Mouse (Mus musculus): ENCODE data around the gene Fyb. TPM values are rescaled to one million over a fixed set of nuclear protein-coding genes. Genes with fewer than 3 reads are reported as not detected.

Gene Fyb
- polyA plus RNA-seq, 1 experiment = not detected

GRCm38 (mm10) chr15:6556911-6557310, 34.3 kb downstream of the Fyb start:
- H3K9ac ChIP-seq (ENCODE audit: low read depth, poor library complexity, severe bottlenecking) = no peak overlapping the region
- H3K4me3 ChIP-seq (ENCODE audit: low read depth, low read length) = no peak overlapping the region
- no peaks in the 10 kb centered on the region for H3K4me1 ChIP-seq (ENCODE audit: control insufficient read depth, insufficient read depth, low read length)
- H3K9me3 ChIP-seq (replicated peaks; ENCODE audit: control insufficient read depth, insufficient read depth, low read length, poor library complexity, severe bottlenecking) = no peaks in the 10 kb centered on the region
- H3K27ac ChIP-seq (ENCODE audit: insufficient read depth, low read length) = no peak overlapping the region
- H3K27me3 ChIP-seq (ENCODE audit: control insufficient read depth, insufficient read depth, low read length, poor library complexity, severe bottlenecking) = no peaks in the 10 kb centered on the region
- no peak for TF ChIP-seq CTCF (IDR thresholded peaks at IDR 0.05; ENCODE audit: low read depth, low read length)
- no peak for TF ChIP-seq EP300 (IDR thresholded peaks at IDR 0.05; ENCODE audit: insufficient read depth, low read depth, low read length)
- TF ChIP-seq POLR2A (IDR thresholded peaks at IDR 0.05; ENCODE audit: insufficient read depth, low read length) = no peak
- H3K36me3 ChIP-seq (ENCODE audit: control insufficient read depth, insufficient read depth, low read length, poor library complexity, severe bottlenecking) = no peaks in the 10 kb centered on the region

- no peak for TF ChIP-seq POLR2A (IDR thresholded peaks at IDR 0.05; ENCODE audit: insufficient read depth, low read length)
- no peak for TF ChIP-seq EP300 (IDR thresholded peaks at IDR 0.05; ENCODE audit: insufficient read depth, low read depth, low read length)
- no peak for TF ChIP-seq CTCF (IDR thresholded peaks at IDR 0.05; ENCODE audit: low read depth, low read length)
- H3K9me3 ChIP-seq (replicated peaks; ENCODE audit: control insufficient read depth, insufficient read depth, low read length, poor library complexity, severe bottlenecking) = no peaks in the 10 kb centered on the region
- no peaks in the 10 kb centered on the region; the same call in 1 of the 2 replicates for H3K27me3 ChIP-seq (ENCODE audit: control insufficient read depth, insufficient read depth, low read length, poor library complexity, severe bottlenecking)
- no peaks in the 10 kb centered on the region for H3K4me1 ChIP-seq (ENCODE audit: control insufficient read depth, insufficient read depth, low read length)
- no peaks in the 10 kb centered on the region for H3K36me3 ChIP-seq (ENCODE audit: control insufficient read depth, insufficient read depth, low read length, poor library complexity, severe bottlenecking)
- H3K27ac ChIP-seq (ENCODE audit: insufficient read depth, low read length) = no peak overlapping the region
- H3K4me3 ChIP-seq (ENCODE audit: low read depth, low read length) = no peak overlapping the region
- H3K9ac ChIP-seq (ENCODE audit: low read depth, poor library complexity, severe bottlenecking) = no peak overlapping the region
Observed at GRCm38 (mm10) chr15:6557552-6557951, 34.9 kb downstream of the Fyb start.

DNA sequence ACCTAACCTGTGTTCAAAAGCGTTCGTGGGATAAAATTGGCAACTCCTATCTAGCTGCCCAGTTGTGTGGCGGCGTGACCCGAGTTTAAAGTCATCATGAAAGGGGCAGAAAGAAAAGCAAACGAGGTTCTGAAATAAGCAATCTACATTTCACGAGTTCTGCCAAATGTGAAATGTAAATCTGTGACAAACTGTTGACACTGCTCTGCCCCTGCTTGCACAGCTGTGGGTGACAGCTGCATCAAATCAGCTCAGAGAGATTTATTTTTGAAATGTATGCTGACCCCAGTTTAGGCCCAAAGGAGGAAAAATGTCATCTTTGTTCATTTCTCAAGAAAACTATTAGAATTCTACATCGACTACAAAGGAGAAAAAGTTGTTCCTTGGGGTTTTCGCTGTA, 36.5 kb downstream of the Fyb start:
- Histone ChIP-seq H3K27me3 (ENCODE audit: control insufficient read depth, insufficient read depth, low read length, poor library complexity, severe bottlenecking) (no peaks in the 10 kb centered on the region; the same call in 1 of the 2 replicates), H3K9me3 (replicated peaks; ENCODE audit: control insufficient read depth, insufficient read depth, low read length, poor library complexity, severe bottlenecking) (no peaks in the 10 kb centered on the region), H3K27ac (ENCODE audit: insufficient read depth, low read length) (no peak overlapping the region), H3K36me3 (ENCODE audit: control insufficient read depth, insufficient read depth, low read length, poor library complexity, severe bottlenecking) (no peaks in the 10 kb centered on the region), H3K9ac (ENCODE audit: low read depth, poor library complexity, severe bottlenecking) (no peak overlapping the region), H3K4me3 (ENCODE audit: low read depth, low read length) (no peak overlapping the region), H3K4me1 (ENCODE audit: control insufficient read depth, insufficient read depth, low read length) (no peaks in the 10 kb centered on the region)
- TF ChIP-seq CTCF (IDR thresholded peaks at IDR 0.05; ENCODE audit: low read depth, low read length) (no peak), EP300 (IDR thresholded peaks at IDR 0.05; ENCODE audit: insufficient read depth, low read depth, low read length) (no peak), POLR2A (IDR thresholded peaks at IDR 0.05; ENCODE audit: insufficient read depth, low read length) (no peak)

DNA sequence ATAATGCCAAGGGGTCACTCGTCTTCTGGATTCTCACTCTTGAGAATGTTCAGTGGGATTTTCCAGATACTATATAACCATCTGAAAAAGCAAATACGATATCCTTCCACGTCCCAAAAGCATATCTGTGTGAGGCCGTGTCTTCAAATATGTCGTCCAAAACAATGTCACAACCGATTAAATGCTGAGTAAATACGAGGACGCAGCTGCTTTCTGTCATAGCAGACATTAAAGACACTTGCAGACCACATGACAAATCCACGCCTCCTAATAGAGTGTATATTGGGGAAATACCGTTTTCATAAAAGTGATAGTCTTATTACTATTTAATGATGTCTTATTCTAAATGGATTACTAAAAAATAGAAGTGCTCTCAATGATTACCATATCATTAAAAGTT, 38.0 kb downstream of the Fyb start:
- Histone ChIP-seq H3K9ac (ENCODE audit: low read depth, poor library complexity, severe bottlenecking) (no peak overlapping the region), H3K4me3 (ENCODE audit: low read depth, low read length) (no peak overlapping the region), H3K27me3 (ENCODE audit: control insufficient read depth, insufficient read depth, low read length, poor library complexity, severe bottlenecking) (no peaks in the 10 kb centered on the region; the same call in 1 of the 2 replicates), H3K9me3 (replicated peaks; ENCODE audit: control insufficient read depth, insufficient read depth, low read length, poor library complexity, severe bottlenecking) (peaks cover under 1% of the 10 kb centered on the region; the same call in 1 of the 2 replicates), H3K4me1 (ENCODE audit: control insufficient read depth, insufficient read depth, low read length) (no peaks in the 10 kb centered on the region), H3K27ac (ENCODE audit: insufficient read depth, low read length) (no peak overlapping the region), H3K36me3 (ENCODE audit: control insufficient read depth, insufficient read depth, low read length, poor library complexity, severe bottlenecking) (no peaks in the 10 kb centered on the region)
- TF ChIP-seq CTCF (IDR thresholded peaks at IDR 0.05; ENCODE audit: low read depth, low read length) = no peak
- TF ChIP-seq EP300 (IDR thresholded peaks at IDR 0.05; ENCODE audit: insufficient read depth, low read depth, low read length) = no peak
- no peak for TF ChIP-seq POLR2A (IDR thresholded peaks at IDR 0.05; ENCODE audit: insufficient read depth, low read length)

DNA sequence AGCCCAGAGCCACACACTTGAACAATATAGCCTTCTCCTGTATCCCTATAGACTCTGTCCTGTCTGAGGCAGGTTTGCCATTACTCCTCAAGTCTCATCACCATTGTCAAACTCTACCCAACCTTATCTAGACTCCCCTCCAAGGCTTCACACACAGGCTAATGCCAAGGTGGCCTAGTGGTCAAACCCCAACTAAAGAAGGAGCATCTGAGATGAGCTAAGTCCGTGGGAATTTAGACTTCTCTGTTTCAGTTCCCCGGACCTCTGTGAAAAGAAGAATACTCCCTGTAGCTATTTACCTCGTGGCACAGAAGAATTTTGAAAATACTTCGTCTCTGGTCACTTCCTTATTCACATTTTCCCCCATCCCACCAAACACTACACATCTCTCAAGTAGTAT, 39.5 kb downstream of the Fyb start:
- TF ChIP-seq EP300 (IDR thresholded peaks at IDR 0.05; ENCODE audit: insufficient read depth, low read depth, low read length) (no peak), POLR2A (IDR thresholded peaks at IDR 0.05; ENCODE audit: insufficient read depth, low read length) (no peak), CTCF (IDR thresholded peaks at IDR 0.05; ENCODE audit: low read depth, low read length) (no peak)
- no peak overlapping the region for H3K9ac ChIP-seq (ENCODE audit: low read depth, poor library complexity, severe bottlenecking)
- peaks cover 5% of the 10 kb centered on the region; the same call in 1 of the 2 replicates for H3K9me3 ChIP-seq (replicated peaks; ENCODE audit: control insufficient read depth, insufficient read depth, low read length, poor library complexity, severe bottlenecking)
- H3K4me3 ChIP-seq (ENCODE audit: low read depth, low read length) = no peak overlapping the region
- no peak overlapping the region for H3K27ac ChIP-seq (ENCODE audit: insufficient read depth, low read length)
- H3K27me3 ChIP-seq (ENCODE audit: control insufficient read depth, insufficient read depth, low read length, poor library complexity, severe bottlenecking) = no peaks in the 10 kb centered on the region; the same call in 1 of the 2 replicates
- no peaks in the 10 kb centered on the region for H3K4me1 ChIP-seq (ENCODE audit: control insufficient read depth, insufficient read depth, low read length)
- no peaks in the 10 kb centered on the region for H3K36me3 ChIP-seq (ENCODE audit: control insufficient read depth, insufficient read depth, low read length, poor library complexity, severe bottlenecking)

GRCm38 (mm10) chr15:6562629-6563028, 40.0 kb downstream of the Fyb start:
- Histone ChIP-seq H3K4me1 (ENCODE audit: control insufficient read depth, insufficient read depth, low read length) (no peaks in the 10 kb centered on the region), H3K36me3 (ENCODE audit: control insufficient read depth, insufficient read depth, low read length, poor library complexity, severe bottlenecking) (no peaks in the 10 kb centered on the region), H3K9ac (ENCODE audit: low read depth, poor library complexity, severe bottlenecking) (no peak overlapping the region), H3K4me3 (ENCODE audit: low read depth, low read length) (no peak overlapping the region), H3K27ac (ENCODE audit: insufficient read depth, low read length) (no peak overlapping the region), H3K9me3 (replicated peaks; ENCODE audit: control insufficient read depth, insufficient read depth, low read length, poor library complexity, severe bottlenecking) (peaks cover 5% of the 10 kb centered on the region; the same call in 1 of the 2 replicates), H3K27me3 (ENCODE audit: control insufficient read depth, insufficient read depth, low read length, poor library complexity, severe bottlenecking) (no peaks in the 10 kb centered on the region; the same call in 1 of the 2 replicates)
- no peak for TF ChIP-seq CTCF (IDR thresholded peaks at IDR 0.05; ENCODE audit: low read depth, low read length)
- TF ChIP-seq EP300 (IDR thresholded peaks at IDR 0.05; ENCODE audit: insufficient read depth, low read depth, low read length) = no peak
- no peak for TF ChIP-seq POLR2A (IDR thresholded peaks at IDR 0.05; ENCODE audit: insufficient read depth, low read length)

Measured in ES-Bruce4 (cell line).